Mouse (Mus musculus) CH12.LX (cell line): ENCODE results near the gene Itgad. TPM values are rescaled to one million over a fixed set of nuclear protein-coding genes. Genes with fewer than 3 reads are reported as not detected.

Source experiments
- DNase-seq: peaks from one replicate; pipeline ENCODE4 v3.0.0-alpha.2; 2013; ENCODE audit errors: extremely low read depth
- H3K27ac ChIP-seq: 2 replicates; pipeline ENCODE4 v1.5.1; 2012; ENCODE audit warnings: low read depth, mild to moderate bottlenecking, control low read depth, moderate library complexity; ENCODE audit not compliant: insufficient read depth
- H3K27me3 ChIP-seq: replicated peaks from 2 replicates; pipeline ENCODE3; 2012; ENCODE audit warnings: inconsistent platforms
- H3K36me3 ChIP-seq, 2 experiments: replicated peaks in 1 of 2; 2 replicates each; pipeline versions ENCODE3 to v1.6.1; 2012; ENCODE audit warnings: inconsistent platforms in 1 of 2, low read length in 1 of 2, mild to moderate bottlenecking in 1 of 2, mixed read lengths in 1 of 2, moderate library complexity in 1 of 2; ENCODE audit not compliant: control insufficient read depth in 1 of 2, insufficient read depth in 1 of 2
- H3K4me1 ChIP-seq, 2 experiments: 2 replicates each; pipeline ENCODE4 v1.6.1; 2012; ENCODE audit warnings: inconsistent platforms in 1 of 2, moderate library complexity in 1 of 2; ENCODE audit not compliant: insufficient read depth in 2 of 2, control insufficient read depth in 1 of 2
- H3K4me2 ChIP-seq: 2 replicates; pipeline ENCODE4 v1.6.1; 2012; ENCODE audit warnings: low read depth, mild to moderate bottlenecking, control low read depth; ENCODE audit not compliant: poor library complexity, insufficient read depth, severe bottlenecking
- H3K4me3 ChIP-seq, 3 experiments: fragments of 150-350 bp in 1 of 3; sonication (generic) in 1 of 3; replicated peaks in 1 of 3; 2 replicates each; pipeline versions ENCODE3 to v1.5.1; 2011 to 2012; ENCODE audit warnings: low read depth in 2 of 3, low read length in 2 of 3, mild to moderate bottlenecking in 2 of 3, moderate library complexity in 2 of 3, control low read depth in 1 of 3, improper control_type of control experiment in 1 of 3, inconsistent platforms in 1 of 3, mixed read lengths in 1 of 3; ENCODE audit not compliant: poor library complexity in 1 of 3
- H3K79me2 ChIP-seq: replicated peaks from 2 replicates; pipeline ENCODE4 v1.6.1; 2012; ENCODE audit warnings: mild to moderate bottlenecking, moderate library complexity; ENCODE audit not compliant: control insufficient read depth, poor library complexity, insufficient read depth, severe bottlenecking; ENCODE audit errors: extremely low read depth
- H3K9ac ChIP-seq: 2 replicates; pipeline ENCODE4 v1.6.1; 2012; ENCODE audit warnings: low read depth, mild to moderate bottlenecking, control low read depth, moderate library complexity; ENCODE audit not compliant: insufficient read depth
- H3K9me3 ChIP-seq: replicated peaks from 2 replicates; pipeline ENCODE3; 2012; ENCODE audit warnings: low read length, inconsistent platforms, mixed read lengths
- BHLHE40 ChIP-seq: IDR thresholded peaks from 2 replicates; pipeline ENCODE4 v1.6.1; 2011; ENCODE audit warnings: mild to moderate bottlenecking, low read depth, low read length, improper control_type of control experiment
- ELF1 ChIP-seq: IDR thresholded peaks from 2 replicates; pipeline ENCODE4 v1.6.1; 2014; ENCODE audit warnings: low read depth, mild to moderate bottlenecking, inconsistent platforms, low read length, improper control_type of control experiment
- ETS1 ChIP-seq: conservative IDR thresholded peaks from 2 replicates; pipeline ENCODE4 v1.6.1; 2012; ENCODE audit warnings: low read depth, mild to moderate bottlenecking, inconsistent platforms, low read length, improper control_type of control experiment, moderate library complexity
- JUN ChIP-seq: IDR thresholded peaks from 2 replicates; pipeline ENCODE4 v1.6.1; 2011; ENCODE audit warnings: low read depth, mild to moderate bottlenecking, low read length, improper control_type of control experiment, moderate library complexity; ENCODE audit not compliant: insufficient read depth
- MAZ ChIP-seq: IDR thresholded peaks from 2 replicates; pipeline ENCODE4 v1.6.1; 2012; ENCODE audit warnings: low read depth, mild to moderate bottlenecking, inconsistent platforms, low read length, improper control_type of control experiment, moderate library complexity
- MXI1 ChIP-seq: IDR thresholded peaks from 2 replicates; pipeline ENCODE4 v1.6.1; 2011; ENCODE audit warnings: mild to moderate bottlenecking, low read depth, low read length, improper control_type of control experiment
- NELFE ChIP-seq: IDR thresholded peaks from 2 replicates; pipeline ENCODE4 v1.6.1; 2011; ENCODE audit warnings: low read depth, low read length, improper control_type of control experiment
- NRF1 ChIP-seq: IDR thresholded peaks from 2 replicates; pipeline ENCODE4 v1.6.1; 2014; ENCODE audit warnings: low read depth, mild to moderate bottlenecking, inconsistent platforms, low read length, improper control_type of control experiment, moderate library complexity
- RAD21 ChIP-seq: IDR thresholded peaks from 2 replicates; pipeline ENCODE4 v1.6.1; 2011; ENCODE audit warnings: low read depth, mild to moderate bottlenecking, low read length, improper control_type of control experiment, moderate library complexity
- UBTF ChIP-seq: IDR thresholded peaks from 2 replicates; pipeline ENCODE4 v1.6.1; 2012; ENCODE audit warnings: low read depth, mild to moderate bottlenecking, inconsistent platforms, low read length, improper control_type of control experiment, moderate library complexity
- USF1 ChIP-seq: IDR thresholded peaks from 2 replicates; pipeline ENCODE4 v1.6.1; 2014; ENCODE audit warnings: low read depth, mild to moderate bottlenecking, inconsistent platforms, low read length, improper control_type of control experiment
- ZMIZ1 ChIP-seq: IDR thresholded peaks from 2 replicates; pipeline ENCODE4 v1.6.1; 2012; ENCODE audit warnings: low read depth, mild to moderate bottlenecking, inconsistent platforms, low read length, improper control_type of control experiment
- dilution Hi-C: fragments of 300-500 bp; cut with MboI; formaldehyde crosslinking; loops from 2 replicates; pipeline ENCODE4 v1.14.3; 2020; ENCODE audit warnings: low sequenced_read_pairs; ENCODE audit not compliant: extremely low pct_unique_long_range_greater_than_20kb, extremely low pct_ligation_motif_present
- in situ Hi-C: fragments of 300-500 bp; cut with MboI; formaldehyde crosslinking; loops from 3 replicates; pipeline ENCODE4 v1.14.3; 2019; ENCODE audit warnings: low sequenced_read_pairs, low pct_ligation_motif_present, low pct_unique_long_range_greater_than_20kb, mixed read lengths
- polyA plus RNA-seq: library from polyadenylated mRNA; unstranded; fragments of >175 nt; gene quantifications from 2 replicates; pipeline ENCODE4 v1.2.1, GENCODE M21; 2012; ENCODE audit warnings: low read depth; ENCODE audit not compliant: insufficient read length
- total RNA-seq, 2 experiments: library from RNA; depleted of rRNA; stranded (reverse); fragments of 300-350 nt in 1 of 2; fragments of >200 nt in 1 of 2; gene quantifications; 2 replicates each; pipeline ENCODE4 v1.2.3; 2012 to 2014

Itgad gene
- total and polyA plus RNA-seq, 3 experiments, result not detected

GRCm38 (mm10) chr7:128270431-128270850 is 116.3 kb downstream of the Itgad start:
- no peak for DNase-seq
- Histone ChIP-seq H3K27ac (no peak overlapping the region), H3K79me2 (no peaks in the 10 kb centered on the region), H3K9ac (no peak overlapping the region), H3K4me1 (no peaks in the 10 kb centered on the region), H3K4me3 (no peak overlapping the region), H3K27me3 (peaks cover 4% of the 10 kb centered on the region), H3K9me3 (no peaks in the 10 kb centered on the region), H3K4me2 (no peak overlapping the region), H3K36me3 (peaks cover 22 to 53% of the 10 kb centered on the region in 2 experiments)
- dilution Hi-C loops (no loop called here), in situ Hi-C loops (no loop called here)
- TF ChIP-seq ELF1, result no peak
- TF ChIP-seq ETS1, result no peak
- no peak for TF ChIP-seq NRF1
- TF ChIP-seq JUN, result no peak
- no peak for TF ChIP-seq USF1
- TF ChIP-seq UBTF, result no peak
- TF ChIP-seq NELFE, result no peak
- no peak for TF ChIP-seq MAZ

DNA sequence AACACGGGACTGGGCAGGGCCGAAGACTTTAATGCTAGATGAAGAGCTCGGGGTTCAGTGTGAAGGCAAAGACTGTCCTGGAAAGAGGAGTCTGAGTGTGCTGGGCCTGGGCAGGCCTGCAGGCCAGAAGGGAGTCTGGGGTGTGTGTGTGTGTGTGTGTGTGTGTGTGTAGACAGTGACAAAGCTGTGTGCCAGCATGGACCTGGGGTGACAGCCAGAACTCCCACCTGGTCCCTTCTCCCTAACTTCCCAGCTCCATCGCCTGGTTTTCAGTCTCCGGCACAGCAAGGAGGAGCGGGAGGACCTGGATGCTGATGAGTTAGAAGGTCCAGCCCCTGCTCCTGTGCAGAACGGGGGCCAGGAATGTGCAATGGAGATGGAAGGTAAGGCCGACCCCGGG is 117.3 kb downstream of the Itgad start:
- Histone ChIP-seq H3K27me3 (peaks cover 3% of the 10 kb centered on the region), H3K9ac (no peak overlapping the region), H3K27ac (no peak overlapping the region), H3K9me3 (no peaks in the 10 kb centered on the region), H3K4me2 (no peak overlapping the region), H3K4me3 (no peak overlapping the region), H3K4me1 (no peaks in the 10 kb centered on the region), H3K36me3 (peaks cover 30 to 63% of the 10 kb centered on the region in 2 experiments), H3K79me2 (no peaks in the 10 kb centered on the region)
- dilution Hi-C loops (no loop called here), in situ Hi-C loops (no loop called here)
- DNase-seq, result no peak
- TF ChIP-seq RAD21, result no peak
- no peak for TF ChIP-seq MXI1
- TF ChIP-seq ZMIZ1, result no peak
- no peak for TF ChIP-seq BHLHE40

Other genes starting within 250 kb of the Itgad start
- 24.3 and 30.3 TPM in 2 replicates for gene Kat8, start 241.9 kb upstream of the Itgad start, total RNA-seq (2012; rRNA removed)
- gene Kat8, start 241.9 kb upstream of the Itgad start, total RNA-seq (2014; rRNA removed), result 22.9 and 24.0 TPM in 2 replicates
- 17.5 and 18.0 TPM in 2 replicates for gene Kat8, start 241.9 kb upstream of the Itgad start, polyA plus RNA-seq
- 0.08 TPM in 1 of 2 replicates, not detected in the other for gene Prss8, start 224.3 kb upstream of the Itgad start, total RNA-seq (2012; rRNA removed)
- not detected in 2 replicates for gene Prss8, start 224.3 kb upstream of the Itgad start, total RNA-seq (2014; rRNA removed)
- gene Prss8, start 224.3 kb upstream of the Itgad start, polyA plus RNA-seq, result not detected in 2 replicates
- 5.2 and 7.7 TPM in 2 replicates for gene Prss36, start 207.7 kb upstream of the Itgad start, total RNA-seq (2012; rRNA removed)
- 6.6 and 8.3 TPM in 2 replicates for gene Prss36, start 207.7 kb upstream of the Itgad start, total RNA-seq (2014; rRNA removed)
- gene Prss36, start 207.7 kb upstream of the Itgad start, polyA plus RNA-seq, result 6.1 and 7.8 TPM in 2 replicates
- gene Fus, start 186.9 kb upstream of the Itgad start, total RNA-seq (2012; rRNA removed), result 57.7 and 61.8 TPM in 2 replicates
- gene Fus, start 186.9 kb upstream of the Itgad start, total RNA-seq (2014; rRNA removed), result 28.0 and 39.2 TPM in 2 replicates
- gene Fus, start 186.9 kb upstream of the Itgad start, polyA plus RNA-seq, result 832 and 848 TPM in 2 replicates
- gene Pycard, start 160.5 kb upstream of the Itgad start, total RNA-seq (2012; rRNA removed), result 51.1 and 52.5 TPM in 2 replicates
- gene Pycard, start 160.5 kb upstream of the Itgad start, total RNA-seq (2014; rRNA removed), result 5.1 and 5.3 TPM in 2 replicates
- 8.1 and 10.3 TPM in 2 replicates for gene Pycard, start 160.5 kb upstream of the Itgad start, polyA plus RNA-seq
- gene Trim72, start 150.4 kb upstream of the Itgad start, total RNA-seq (2012; rRNA removed), result 0.13 TPM in 1 of 2 replicates, not detected in the other
- gene Trim72, start 150.4 kb upstream of the Itgad start, total RNA-seq (2014; rRNA removed), result not detected in 2 replicates
- not detected in 2 replicates for gene Trim72, start 150.4 kb upstream of the Itgad start, polyA plus RNA-seq
- gene Itgam, start 91.7 kb upstream of the Itgad start, total RNA-seq (2012; rRNA removed), result 0.13 TPM in 2 replicates
- 0.48 and 0.50 TPM in 2 replicates for gene Itgam, start 91.7 kb upstream of the Itgad start, total RNA-seq (2014; rRNA removed)
- gene Itgam, start 91.7 kb upstream of the Itgad start, polyA plus RNA-seq, result 1.1 TPM in 2 replicates
- gene Gm49368, start 91.7 kb upstream of the Itgad start, total RNA-seq (2012; rRNA removed), result not detected in 2 replicates
- gene Gm49368, start 91.7 kb upstream of the Itgad start, total RNA-seq (2014; rRNA removed), result not detected in 2 replicates
- gene Gm49368, start 91.7 kb upstream of the Itgad start, polyA plus RNA-seq, result not detected in 2 replicates
- 0.17 and 0.21 TPM in 2 replicates for gene Itgax, start 24.8 kb upstream of the Itgad start, total RNA-seq (2012; rRNA removed)
- 0.26 and 0.51 TPM in 2 replicates for gene Itgax, start 24.8 kb upstream of the Itgad start, total RNA-seq (2014; rRNA removed)
- gene Itgax, start 24.8 kb upstream of the Itgad start, polyA plus RNA-seq, result 0.93 and 0.99 TPM in 2 replicates
- 1.0 and 4.1 TPM in 2 replicates for gene Cox6a2, start 52.0 kb downstream of the Itgad start, total RNA-seq (2012; rRNA removed)
- 0.43 and 1.1 TPM in 2 replicates for gene Cox6a2, start 52.0 kb downstream of the Itgad start, total RNA-seq (2014; rRNA removed)
- 0.70 and 0.98 TPM in 2 replicates for gene Cox6a2, start 52.0 kb downstream of the Itgad start, polyA plus RNA-seq
- 10.7 and 11.6 TPM in 2 replicates for gene Armc5, start 83.0 kb downstream of the Itgad start, total RNA-seq (2012; rRNA removed)
- 5.0 and 6.0 TPM in 2 replicates for gene Armc5, start 83.0 kb downstream of the Itgad start, total RNA-seq (2014; rRNA removed)
- gene Armc5, start 83.0 kb downstream of the Itgad start, polyA plus RNA-seq, result 12.2 and 14.4 TPM in 2 replicates
- gene 9130023H24Rik, start 83.7 kb downstream of the Itgad start, total RNA-seq (2012; rRNA removed), result 3.2 TPM in 2 replicates
- 2.1 and 2.2 TPM in 2 replicates for gene 9130023H24Rik, start 83.7 kb downstream of the Itgad start, total RNA-seq (2014; rRNA removed)
- 1.7 and 2.1 TPM in 2 replicates for gene 9130023H24Rik, start 83.7 kb downstream of the Itgad start, polyA plus RNA-seq
- gene Tgfb1i1, start 92.4 kb downstream of the Itgad start, total RNA-seq (2012; rRNA removed), result 0.17 TPM in 1 of 2 replicates, not detected in the other
- gene Tgfb1i1, start 92.4 kb downstream of the Itgad start, total RNA-seq (2014; rRNA removed), result not detected in 2 replicates
- 0.36 and 0.55 TPM in 2 replicates for gene Tgfb1i1, start 92.4 kb downstream of the Itgad start, polyA plus RNA-seq
- gene Slc5a2, start 111.3 kb downstream of the Itgad start, total RNA-seq (2012; rRNA removed), result 0.21 and 0.25 TPM in 2 replicates
- not detected in 2 replicates for gene Slc5a2, start 111.3 kb downstream of the Itgad start, total RNA-seq (2014; rRNA removed)
- gene Slc5a2, start 111.3 kb downstream of the Itgad start, polyA plus RNA-seq, result not detected in 2 replicates
- gene BC017158, start 143.8 kb downstream of the Itgad start, total RNA-seq (2012; rRNA removed), result 6.1 and 8.1 TPM in 2 replicates
- gene BC017158, start 143.8 kb downstream of the Itgad start, total RNA-seq (2014; rRNA removed), result 4.7 and 4.9 TPM in 2 replicates
- gene BC017158, start 143.8 kb downstream of the Itgad start, polyA plus RNA-seq, result 11.5 and 14.5 TPM in 2 replicates